Mouse (Mus musculus) bone marrow macrophage, adult 2 months (primary cell): Measurements from ENCODE around the gene Tldc1. TPM values are rescaled to one million over a fixed set of nuclear protein-coding genes. Genes with fewer than 3 reads are reported as not detected.

ENCODE experiments used
- H3K27ac ChIP-seq: 2 replicates; pipeline ENCODE4 v1.5.1; 2012; ENCODE audit warnings: low read depth, low read length; ENCODE audit not compliant: insufficient read depth
- H3K4me1 ChIP-seq: 2 replicates; pipeline ENCODE4 v1.6.1; 2012; ENCODE audit warnings: low read length; ENCODE audit not compliant: control insufficient read depth, insufficient read depth
- H3K4me3 ChIP-seq: 2 replicates; pipeline ENCODE4 v1.5.1; 2012; ENCODE audit warnings: mild to moderate bottlenecking, low read length, moderate library complexity; ENCODE audit not compliant: insufficient read depth
- CTCF ChIP-seq: IDR thresholded peaks from 2 replicates; pipeline ENCODE4 v1.5.1; 2012; ENCODE audit warnings: low read depth, mild to moderate bottlenecking, low read length, moderate library complexity
- POLR2A ChIP-seq: IDR thresholded peaks from 2 replicates; pipeline ENCODE4 v1.6.1; 2012; ENCODE audit warnings: mild to moderate bottlenecking, low read depth, low read length, borderline replicate concordance
- polyA plus RNA-seq: library from polyadenylated mRNA; stranded (reverse); fragments of >200 nt; gene quantifications from 2 replicates; pipeline ENCODE4 v1.2.4, GENCODE M21; 2012; ENCODE audit not compliant: missing spikeins, insufficient read depth, insufficient read length

The Tldc1 gene
- polyA plus RNA-seq, 1 experiment = 5.4 TPM

DNA sequence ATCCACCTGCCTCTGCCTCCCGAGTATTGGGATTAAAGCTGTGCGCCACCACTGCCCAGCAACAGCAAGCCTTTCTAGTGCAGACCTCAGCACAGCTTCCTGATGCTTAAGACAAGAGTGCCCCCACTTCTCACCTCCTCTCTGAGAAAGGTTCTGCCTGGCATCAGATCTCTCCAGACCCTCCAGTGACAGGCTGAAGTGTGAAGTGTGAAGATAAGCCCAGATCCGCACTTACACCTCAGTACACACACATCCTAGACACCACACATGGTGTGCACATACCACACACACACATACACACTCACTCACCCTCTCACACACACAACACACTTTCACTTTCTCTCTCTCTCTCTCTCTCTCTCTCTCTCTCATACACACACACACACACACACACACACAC lies 8.7 kb upstream of the Tldc1 start:
- peaks cover 18% of the 10 kb centered on the region for H3K4me1 ChIP-seq
- no peak overlapping the region for H3K4me3 ChIP-seq
- no peak overlapping the region for H3K27ac ChIP-seq
- TF ChIP-seq POLR2A (no peak), CTCF (no peak)

DNA sequence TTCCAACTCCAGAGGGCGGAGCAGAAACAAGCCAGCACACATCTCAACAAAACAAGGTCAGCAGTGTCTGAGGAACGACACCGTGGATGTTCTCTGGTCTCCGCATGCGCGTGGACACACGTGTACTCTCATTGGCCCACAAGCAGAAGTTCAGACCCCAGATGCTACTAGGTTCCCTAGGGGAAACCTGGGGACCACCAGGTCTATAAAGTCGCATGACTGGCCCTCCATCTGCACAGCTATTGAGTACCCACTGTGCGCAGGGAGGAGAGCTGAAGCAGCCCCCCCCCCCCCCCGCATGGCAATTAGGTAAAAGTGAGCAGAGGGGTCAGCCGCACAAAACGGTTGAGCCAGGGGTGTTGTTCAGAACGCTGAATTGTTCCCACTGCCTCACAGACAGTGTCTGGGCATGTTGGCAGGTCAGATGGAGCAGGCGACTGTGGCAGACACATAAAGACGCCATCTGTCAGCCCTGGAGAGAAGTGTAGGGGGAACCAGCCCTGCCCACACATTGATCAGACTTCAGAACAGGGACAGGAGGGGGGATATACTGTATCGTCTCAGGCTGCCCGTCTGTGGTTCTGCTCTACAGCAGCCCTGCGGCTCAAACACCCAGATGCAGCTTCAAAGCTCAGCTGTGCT lies 7.7 kb upstream of the Tldc1 start:
- H3K27ac ChIP-seq = no peak overlapping the region
- TF ChIP-seq POLR2A = no peak

DNA sequence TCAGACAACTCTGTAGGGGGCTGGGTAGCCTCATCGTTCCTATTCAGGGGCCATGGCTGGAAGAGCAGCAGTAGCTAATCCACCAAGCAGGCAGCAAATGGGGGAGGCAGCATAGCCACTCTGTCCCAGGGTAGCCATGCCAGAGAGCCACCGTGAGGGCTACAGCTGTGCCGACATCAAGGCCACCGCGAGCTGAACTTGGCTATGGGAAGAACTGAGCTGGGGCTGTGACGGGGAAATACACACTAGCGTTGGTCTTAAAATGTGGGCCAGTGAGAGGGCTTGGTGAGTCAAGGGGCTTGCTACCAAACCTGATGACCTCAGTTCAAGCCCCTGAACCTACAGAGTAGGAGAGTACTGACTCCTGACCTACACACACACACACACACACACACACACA lies 6.5 kb upstream of the Tldc1 start:
- Histone ChIP-seq H3K4me1 (peaks cover 10% of the 10 kb centered on the region), H3K27ac (no peak overlapping the region), H3K4me3 (no peak overlapping the region)
- TF ChIP-seq POLR2A (no peak), CTCF (no peak)

More for the DNA sequence above, 7.7 kb upstream of the Tldc1 start:
- no peak overlapping the region for H3K4me3 ChIP-seq
- peaks cover 10% of the 10 kb centered on the region for H3K4me1 ChIP-seq

DNA sequence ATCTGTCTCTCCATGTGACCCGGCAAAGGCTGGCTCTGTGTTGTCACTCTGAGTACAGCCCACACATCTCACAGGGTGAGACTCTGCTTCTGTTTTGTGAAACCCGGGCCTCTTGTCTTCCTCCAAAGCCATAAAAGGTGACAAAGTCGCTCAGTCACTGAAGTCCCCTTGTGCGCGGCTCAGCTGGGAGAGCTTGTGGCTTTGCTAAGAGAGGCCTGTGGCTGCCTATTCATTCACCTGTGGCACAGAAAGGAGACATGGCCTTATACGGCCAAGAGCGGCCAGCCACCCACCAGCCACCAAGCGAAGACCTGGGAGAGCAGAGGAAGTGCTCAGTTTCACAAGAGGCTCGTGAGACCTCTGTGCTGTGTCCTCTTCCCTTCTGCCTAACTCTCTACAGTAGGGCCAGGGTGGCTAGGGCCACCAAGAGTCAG lies 5.9 kb upstream of the Tldc1 start:
- TF ChIP-seq CTCF (no peak), POLR2A (no peak)
- Histone ChIP-seq H3K27ac (no peak overlapping the region), H3K4me3 (no peak overlapping the region), H3K4me1 (peaks cover 10% of the 10 kb centered on the region)

DNA sequence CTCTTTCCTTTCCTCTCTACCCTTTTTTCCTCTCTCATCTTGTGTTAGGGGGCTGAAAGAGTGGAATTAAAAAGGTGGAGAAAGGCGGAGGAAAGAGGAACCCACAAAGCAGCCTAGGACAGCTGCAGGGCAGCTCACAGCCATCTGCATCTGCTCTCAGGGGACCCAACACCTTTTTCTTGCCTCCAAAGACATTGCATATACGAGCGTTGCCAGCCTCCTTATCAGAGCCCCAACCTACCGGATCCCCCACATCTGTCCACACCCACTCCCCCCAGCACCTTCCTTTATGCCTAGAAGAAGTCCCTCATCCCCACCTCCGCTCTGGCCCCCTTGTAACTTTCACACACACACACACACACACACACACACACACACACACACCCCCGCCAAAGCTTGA lies 5.4 kb upstream of the Tldc1 start:
- TF ChIP-seq POLR2A (no peak), CTCF (no peak)
- Histone ChIP-seq H3K27ac (no peak overlapping the region), H3K4me3 (no peak overlapping the region), H3K4me1 (peaks cover 10% of the 10 kb centered on the region)

DNA sequence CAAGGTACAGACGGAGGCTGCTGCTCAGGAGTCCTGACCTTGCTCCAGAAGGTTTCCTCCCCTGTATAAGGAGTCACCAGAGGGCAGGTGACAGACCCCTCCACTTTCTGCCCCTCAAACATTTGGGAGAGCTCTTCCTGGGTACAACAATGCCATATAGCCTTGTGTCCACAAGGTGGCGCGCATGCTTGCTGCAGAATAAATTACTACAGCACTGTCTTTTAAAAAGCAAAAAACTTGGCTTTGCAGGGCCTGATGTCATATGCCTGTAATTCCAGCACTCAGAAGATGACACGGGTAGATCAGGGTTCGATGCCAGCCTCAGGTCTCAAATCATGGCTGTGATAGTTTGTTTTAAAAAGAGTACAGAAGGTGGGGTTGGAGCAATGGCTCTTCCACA lies 4.5 kb upstream of the Tldc1 start:
- no peak overlapping the region for H3K27ac ChIP-seq
- TF ChIP-seq POLR2A (no peak), CTCF (peak; percentile 77)
- H3K4me1 ChIP-seq = peaks cover 10% of the 10 kb centered on the region
- H3K4me3 ChIP-seq = no peak overlapping the region

DNA sequence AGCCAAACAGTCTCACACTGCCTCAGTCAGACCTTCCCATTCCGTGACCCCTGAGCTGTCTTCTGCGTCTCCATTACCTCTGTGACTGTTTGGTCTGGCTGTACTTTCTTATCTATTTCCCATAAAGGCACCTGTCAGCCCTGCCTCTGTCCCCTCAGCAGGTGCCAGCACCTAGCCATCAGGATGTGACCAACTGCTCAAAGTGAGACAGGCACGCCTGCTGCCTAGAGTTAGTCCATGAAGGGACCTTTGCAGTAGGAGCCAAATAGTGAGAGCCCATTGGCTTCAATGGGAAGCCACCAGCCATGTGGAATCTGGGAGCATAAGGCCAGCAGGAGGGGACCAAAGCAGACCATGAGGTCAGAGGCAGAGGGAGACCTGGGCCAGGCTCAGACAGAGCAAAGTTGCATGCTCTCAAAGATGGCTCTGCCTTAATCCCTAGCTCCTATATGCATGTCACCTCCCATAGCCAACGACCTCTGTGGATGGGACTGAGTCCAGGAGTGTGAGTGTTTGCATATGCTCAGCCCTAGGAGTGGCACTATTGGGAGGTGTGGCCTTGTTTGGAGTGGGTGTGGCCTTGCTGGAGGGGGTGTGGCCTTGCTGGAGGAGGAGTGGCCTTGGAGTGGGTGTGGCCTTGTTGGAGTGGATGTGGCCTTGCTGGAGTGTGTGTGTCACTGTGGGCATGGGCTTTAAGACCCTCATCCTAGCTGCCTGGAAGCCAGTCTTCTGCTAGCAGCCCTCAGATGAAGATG lies 3.0 kb upstream of the Tldc1 start:
- Histone ChIP-seq H3K4me3 (no peak overlapping the region), H3K4me1 (peaks cover 14% of the 10 kb centered on the region), H3K27ac (no peak overlapping the region)
- no peak for TF ChIP-seq POLR2A

DNA sequence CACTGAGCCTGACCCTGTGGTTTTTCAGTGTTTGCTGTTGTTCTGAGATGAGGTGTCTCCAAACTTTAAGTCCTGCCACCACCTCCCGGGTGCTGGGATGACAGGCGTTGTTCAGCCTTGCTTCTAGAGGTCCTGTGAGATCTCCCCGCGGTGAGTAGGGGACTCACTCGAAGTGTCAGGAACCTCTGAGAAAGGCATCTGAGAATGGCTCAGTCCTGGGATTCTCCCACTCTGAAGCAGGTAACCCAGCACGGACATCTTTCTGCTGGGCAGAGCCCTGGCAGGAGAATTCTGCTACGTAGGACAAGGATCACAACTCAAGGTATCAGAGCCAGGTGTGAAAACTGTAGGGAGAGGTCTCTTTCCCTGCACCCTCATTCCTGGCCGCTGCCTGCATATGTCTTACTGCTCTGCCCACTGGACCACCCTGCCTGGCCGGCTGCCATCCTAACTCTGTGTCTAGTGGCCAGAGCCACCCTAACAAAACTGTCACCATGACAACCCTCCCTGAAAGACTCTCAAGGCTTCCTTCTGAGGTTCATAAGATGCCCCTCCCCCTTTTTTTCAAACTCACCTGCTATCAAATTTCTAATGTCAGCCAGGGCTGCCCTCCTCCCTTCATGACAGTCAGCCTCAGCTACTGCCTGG lies 2.3 kb upstream of the Tldc1 start:
- no peak overlapping the region for H3K27ac ChIP-seq
- H3K4me1 ChIP-seq = peaks cover 14% of the 10 kb centered on the region
- TF ChIP-seq CTCF (no peak), POLR2A (no peak)
- no peak overlapping the region for H3K4me3 ChIP-seq

DNA sequence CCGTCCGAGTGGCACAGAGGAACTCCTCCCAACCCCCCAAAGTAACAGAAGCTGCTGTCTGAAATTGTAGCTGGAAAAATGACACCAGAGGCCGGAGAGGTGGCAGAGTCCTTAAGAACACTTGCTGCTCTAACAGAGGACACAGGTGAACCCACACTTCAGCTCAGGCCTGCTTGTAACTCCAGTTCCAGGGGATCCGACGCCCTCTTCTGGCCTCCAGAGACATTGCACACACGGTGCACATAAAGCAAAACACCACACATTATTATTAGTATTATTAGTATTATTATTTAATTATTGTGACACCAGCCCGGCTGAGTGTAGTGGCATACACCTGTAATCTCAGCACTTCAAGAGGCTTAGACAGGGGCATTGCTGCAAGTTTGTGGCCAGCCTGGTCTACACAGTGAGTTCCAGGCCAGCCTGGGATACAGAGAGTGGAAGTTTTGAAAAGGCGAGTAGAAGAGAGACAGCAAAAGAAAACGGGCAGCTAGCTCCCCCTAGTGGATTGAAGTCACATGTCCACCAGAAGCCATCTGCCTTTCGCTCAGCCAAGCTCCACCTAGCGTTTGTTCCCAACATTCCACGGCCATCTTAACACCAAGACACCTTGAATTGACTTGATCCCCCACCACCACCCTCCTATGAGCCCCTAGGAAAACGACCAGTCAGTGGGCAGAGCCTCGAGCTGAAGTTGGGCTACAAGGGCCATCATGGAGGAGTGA lies 959 bp upstream of the Tldc1 start:
- TF ChIP-seq POLR2A = no peak
- peak; percentile 92 for TF ChIP-seq CTCF
- Histone ChIP-seq H3K4me1 (peaks cover 8% of the 10 kb centered on the region), H3K27ac (no peak overlapping the region), H3K4me3 (no peak overlapping the region)
